Mouse (Mus musculus) kidney, adult 2 months (tissue): Measurements from ENCODE around the gene Adam26b. TPM values are rescaled to one million over a fixed set of nuclear protein-coding genes. Genes with fewer than 3 reads are reported as not detected.
"Not testable (repeated sequence)": the region's sequence is repeated elsewhere in the genome, so short reads cannot be mapped to it uniquely, and the experiment has no call there.

Source experiments
- DNase-seq: peaks from one replicate; pipeline ENCODE4 v3.0.0; 2021
- H3K27ac ChIP-seq: fragments of 200-500 bp; 2 replicates; pipeline ENCODE4 v1.5.1; 2012; ENCODE audit warnings: low read depth, low read length, control low read depth, inconsistent platforms; ENCODE audit not compliant: insufficient read depth
- H3K27me3 ChIP-seq: fragments of 200-500 bp; replicated peaks from 2 replicates; pipeline ENCODE4 v1.6.1; 2012; ENCODE audit warnings: mild to moderate bottlenecking, moderate library complexity, low read length, inconsistent platforms; ENCODE audit not compliant: control insufficient read depth, insufficient read depth
- H3K36me3 ChIP-seq: fragments of 200-500 bp; 2 replicates; pipeline ENCODE4 v1.6.1; 2012; ENCODE audit warnings: mild to moderate bottlenecking, moderate library complexity, low read length, inconsistent platforms; ENCODE audit not compliant: control insufficient read depth, insufficient read depth
- H3K4me1 ChIP-seq: fragments of 200-500 bp; 2 replicates; pipeline ENCODE4 v1.6.1; 2011; ENCODE audit warnings: low read length; ENCODE audit not compliant: control insufficient read depth, insufficient read depth
- H3K4me3 ChIP-seq: fragments of 200-500 bp; 2 replicates; pipeline ENCODE4 v1.5.1; 2011; ENCODE audit warnings: mild to moderate bottlenecking, low read depth, low read length, control low read depth; ENCODE audit not compliant: insufficient read depth
- WGBS: fragments of 180-500 bp; shearing (Covaris S2); methylation state at CpG from one replicate; pipeline ENCODE4 v1.1.7; 2018; 5-methylcytosine and 5-hydroxymethylcytosine counted together
- polyA plus RNA-seq: library from polyadenylated mRNA; depleted of rRNA; stranded (reverse); fragments of >200 nt; gene quantifications from 2 replicates; pipeline ENCODE4 v1.2.3, GENCODE M21; 2012; rRNA removed

Gene Adam26b
- not detected in 2 replicates for polyA plus RNA-seq

- not testable (repeated sequence) for DNase-seq, H3K36me3 ChIP-seq, H3K27ac ChIP-seq, H3K4me3 ChIP-seq, H3K27me3 ChIP-seq, H3K4me1 ChIP-seq
Observed at GRCm38 (mm10) chr8:43528006-43528405, at the start of gene Adam26b. Adam26b (minus strand) TSS chr8:43528106.

DNA sequence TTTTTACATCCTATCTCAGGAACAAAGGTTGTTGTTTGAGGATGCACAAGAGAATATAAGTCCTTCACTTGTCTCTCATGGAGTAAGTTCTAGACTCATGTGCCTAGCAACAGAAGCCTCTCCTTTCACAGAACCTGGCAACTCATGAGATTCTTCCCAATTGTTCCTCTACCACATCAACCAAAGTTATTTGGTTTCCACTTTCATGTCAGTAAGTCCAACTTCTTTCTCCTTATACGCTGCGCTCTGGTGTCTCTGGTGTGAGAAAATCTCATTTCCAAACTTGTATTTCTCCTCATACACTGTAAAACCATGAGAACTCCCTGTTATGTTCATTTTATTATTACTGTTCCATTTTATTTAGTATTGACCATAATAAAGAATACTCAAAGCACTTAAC lies 48.7 kb upstream of the Adam26b start, which contains the start of gene Adam26a:
Gene Adam26a, minus strand, starts transcription at position 101 of the 400 bp plus-strand sequence.
- H3K27me3 ChIP-seq, H3K4me3 ChIP-seq, H3K27ac ChIP-seq, H3K4me1 ChIP-seq, H3K36me3 ChIP-seq, DNase-seq: not testable (repeated sequence)
- 90% methylated on average over 2 of the region's 2 CpGs for WGBS

Other genes with a start within 250 kb of the Adam26b start
- gene Zfp42, start 221.1 kb downstream of the Adam26b start, polyA plus RNA-seq, result not detected in 2 replicates
- gene Adam26a, start 48.6 kb upstream of the Adam26b start, polyA plus RNA-seq, result not detected in 2 replicates
- not detected in 2 replicates for gene Gm5346, start 99.2 kb upstream of the Adam26b start, polyA plus RNA-seq
- gene Adam34, start 181.9 kb upstream of the Adam26b start, polyA plus RNA-seq, result not detected in 2 replicates